31 mouse cellular contexts compared by ENCODE assay signal in the genomic region with DNA sequence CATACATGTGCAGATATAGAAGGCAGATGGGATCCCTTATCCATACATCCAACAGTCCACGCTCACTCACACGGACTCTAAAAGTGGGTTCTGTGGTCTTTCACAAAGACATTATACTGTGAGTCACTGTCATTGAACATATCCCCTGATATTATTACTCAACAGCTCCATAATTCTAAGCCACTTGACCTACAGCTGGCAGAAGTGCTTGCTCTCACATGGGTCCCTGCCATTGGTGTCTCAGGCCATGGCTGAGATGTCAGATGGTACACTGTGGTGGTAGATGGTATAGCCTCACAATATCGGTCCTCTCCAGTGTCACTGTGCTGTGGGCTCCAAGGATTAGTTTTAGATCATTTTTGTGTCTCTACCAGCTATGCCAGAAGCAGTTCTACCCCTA. TPM values are rescaled to one million over a fixed set of nuclear protein-coding genes. Genes with fewer than 3 reads are reported as not detected.
A peak's percentile ranks its signal among the peaks of the same experiment; 100 is the strongest.
DNase-seq lines count a peak whose midpoint lies in the region; ATAC-seq and TF ChIP-seq lines count a peak whose summit lies in the region.
"Had no signal": no experiment of that assay in that cellular context is flagged by ENCODE, and none has a peak within 500 bp of the region (broad histone marks: within the 10 kb centered on the region; RNA-seq: fewer than 3 reads in every experiment).

No protein-coding gene starts in this region.

- no peak overlapping the region for H3K4me2 ChIP-seq in kidney, embryonic 15.5 days
- H3K4me2 ChIP-seq in liver, embryonic 12.5 days, result no peak overlapping the region
- H3K4me2 ChIP-seq in liver, postnatal 0 days (ENCODE audit: low read depth, low read length), result no peak overlapping the region
- H3K4me2 ChIP-seq: embryonic facial prominence, embryonic 13.5 days; heart, embryonic 15.5 days; hindbrain, embryonic 12.5 days; stomach, embryonic 15.5 days had no signal

- H3K9ac ChIP-seq in kidney, embryonic 15.5 days, result no peak overlapping the region
- peak overlapping the region; percentile 40; the same call in 1 of the 2 replicates for H3K9ac ChIP-seq in liver, embryonic 12.5 days
- no peak overlapping the region for H3K9ac ChIP-seq in liver, postnatal 0 days (replicated peaks)
- H3K9ac ChIP-seq: embryonic facial prominence, embryonic 13.5 days; heart, embryonic 15.5 days; hindbrain, embryonic 12.5 days; stomach, embryonic 15.5 days had no signal

- no peak overlapping the region for H3K27ac ChIP-seq in kidney, embryonic 15.5 days
- peak overlapping the region; percentile 73 for H3K27ac ChIP-seq in liver, embryonic 12.5 days
- H3K27ac ChIP-seq in liver, postnatal 0 days (ENCODE audit: low read depth), result peak overlapping the region; percentile 4
- H3K27ac ChIP-seq: embryonic facial prominence, embryonic 13.5 days; forebrain, embryonic 10.5 days; gastrocnemius, adult 2 months; heart, embryonic 15.5 days; hindbrain, embryonic 12.5 days; hindbrain, postnatal 0 days; stomach, embryonic 15.5 days had no signal

- H3K79me3 ChIP-seq in C2C12 (ENCODE audit: low read depth), result peaks cover 7% of the 10 kb centered on the region

- peaks cover 71% of the 10 kb centered on the region for H3K79me2 ChIP-seq in C2C12 (ENCODE audit: control insufficient read depth, insufficient read depth)

- DNase-seq in kidney, postnatal 14 days, result no peak
- no peak for DNase-seq in liver, postnatal 0 days
- no peak for DNase-seq in cerebellum, postnatal 10 days
- DNase-seq in urinary bladder, adult 18-20 months (ENCODE audit: low spot score in 2 of 2), result no peak
- DNase-seq: adrenal gland, postnatal 10 days; cerebellum, adult 11 months; cerebellum, adult 9-11 months; gastrocnemius, adult 2 months; gastrocnemius, postnatal 36 days; heart, postnatal 36 days; kidney, adult 9 months; kidney, postnatal 25 days; lung, postnatal 4 days; midbrain, embryonic 14.5 days; right cerebral cortex, postnatal 25 days; thymus, adult 2 months; thymus, postnatal 4 days had no signal

- no peak for TF ChIP-seq EP300 in liver, postnatal 0 days (IDR thresholded peaks at IDR 0.05; ENCODE audit: low read depth)

- no peak for TF ChIP-seq CTCF in C2C12 (IDR thresholded peaks at IDR 0.05; ENCODE audit: control insufficient read depth, insufficient read depth, insufficient read length)
- TF ChIP-seq CTCF in liver, postnatal 0 days (IDR thresholded peaks at IDR 0.05; ENCODE audit: low read depth), result no peak

- H3K4me3 ChIP-seq in kidney, embryonic 15.5 days (replicated peaks), result no peak overlapping the region
- no peak overlapping the region for H3K4me3 ChIP-seq in C2C12 (ENCODE audit: insufficient read depth, poor library complexity, severe bottlenecking)
- H3K4me3 ChIP-seq in liver, embryonic 12.5 days, result no peak overlapping the region
- H3K4me3 ChIP-seq in liver, postnatal 0 days (ENCODE audit: low read depth, low read length), result no peak overlapping the region
- H3K4me3 ChIP-seq: embryonic facial prominence, embryonic 13.5 days; forebrain, embryonic 10.5 days; gastrocnemius, adult 2 months; heart, embryonic 15.5 days; hindbrain, embryonic 12.5 days; stomach, embryonic 15.5 days had no signal

- H3K36me3 ChIP-seq in kidney, embryonic 15.5 days, result peaks cover 14% of the 10 kb centered on the region
- H3K36me3 ChIP-seq in C2C12 (ENCODE audit: control insufficient read depth, insufficient read depth), result no peaks in the 10 kb centered on the region
- peaks cover 56% of the 10 kb centered on the region for H3K36me3 ChIP-seq in liver, embryonic 12.5 days
- peaks cover 15% of the 10 kb centered on the region for H3K36me3 ChIP-seq in liver, postnatal 0 days (replicated peaks; ENCODE audit: insufficient read depth, low read length)
- H3K36me3 ChIP-seq: heart, embryonic 15.5 days; hindbrain, embryonic 12.5 days; stomach, embryonic 15.5 days had no signal

- no peaks in the 10 kb centered on the region for H3K27me3 ChIP-seq in kidney, embryonic 15.5 days
- H3K27me3 ChIP-seq in C2C12 (ENCODE audit: control insufficient read depth, insufficient read depth, insufficient read length), result no peaks in the 10 kb centered on the region
- no peaks in the 10 kb centered on the region for H3K27me3 ChIP-seq in liver, embryonic 12.5 days (replicated peaks)
- H3K27me3 ChIP-seq in liver, postnatal 0 days (ENCODE audit: insufficient read depth, low read length), result no peaks in the 10 kb centered on the region
- H3K27me3 ChIP-seq: embryonic facial prominence, embryonic 13.5 days; heart, embryonic 15.5 days; hindbrain, embryonic 12.5 days; Patski; stomach, embryonic 15.5 days had no signal

- no peaks in the 10 kb centered on the region for H3K9me3 ChIP-seq in kidney, embryonic 15.5 days (replicated peaks)
- H3K9me3 ChIP-seq in liver, embryonic 12.5 days (replicated peaks), result no peaks in the 10 kb centered on the region
- H3K9me3 ChIP-seq in liver, postnatal 0 days (ENCODE audit: low read length), result no peaks in the 10 kb centered on the region
- H3K9me3 ChIP-seq: embryonic facial prominence, embryonic 13.5 days; forebrain, embryonic 10.5 days; G1E; heart, embryonic 15.5 days; hindbrain, embryonic 12.5 days; stomach, embryonic 15.5 days had no signal

- peaks cover 7% of the 10 kb centered on the region for H3K4me1 ChIP-seq in kidney, embryonic 15.5 days
- H3K4me1 ChIP-seq in liver, embryonic 12.5 days, result peaks cover 96% of the 10 kb centered on the region
- peaks cover 37% of the 10 kb centered on the region for H3K4me1 ChIP-seq in liver, postnatal 0 days (ENCODE audit: insufficient read depth)
- H3K4me1 ChIP-seq: stomach, embryonic 15.5 days had no signal

- no peak overlapping the region for H3ac ChIP-seq in C2C12 (ENCODE audit: control insufficient read depth, insufficient read length, low read depth)

- 0 out of 2 replicates have a peak, but pooled peaks have one; percentile 29 for ATAC-seq in kidney, embryonic 15.5 days (replicated peaks; ENCODE audit: low FRiP score)
- ATAC-seq in liver, embryonic 12.5 days, result no peak
- no peak for ATAC-seq in liver, postnatal 0 days
- ATAC-seq: forebrain, embryonic 16.5 days; hindbrain, postnatal 0 days; intestine, embryonic 16.5 days; lung, postnatal 0 days; Patski had no signal

- WGBS in kidney, embryonic 15.5 days, result 94% methylated on average over 3 of the region's 3 CpGs
- WGBS in liver, embryonic 12.5 days (ENCODE audit: insufficient replicate concordance), result 76% methylated on average over 3 of the region's 3 CpGs
- 85% methylated on average over 3 of the region's 3 CpGs for WGBS in liver, postnatal 0 days (ENCODE audit: insufficient replicate concordance)

TF ChIP-seq in C2C12, 6 proteins besides CTCF, POLR2A, EP300 and RAD21:
- TF ChIP-seq CEBPB (IDR thresholded peaks at IDR 0.05; ENCODE audit: low read depth), result peak; percentile 8
- TF ChIP-seq MAX (IDR thresholded peaks at IDR 0.05), result no peak
- no peak for TF ChIP-seq FOSL1 (IDR thresholded peaks at IDR 0.05; ENCODE audit: insufficient read depth, low read length, poor library complexity, severe bottlenecking)
TF ChIP-seq in C2C12: peak in this region for 1.

RNA-seq across cellular contexts. Expression of gene Tbxas1, which starts 41.5 kb away (rescaled TPM):
- polyA plus RNA-seq in kidney, embryonic 15.5 days (2015; fragmentation: Nextera tagmentation; extraction: Ambion mirVana), result 5.3 and 6.4 TPM in 2 replicates
- 0.06 TPM for polyA plus RNA-seq in C2C12 (2012; fragmentation: generic; extraction: Trizol)
- 11.3 and 12.9 TPM in 2 replicates for polyA plus RNA-seq in liver, embryonic 12.5 days (2016; fragmentation: Nextera tagmentation; extraction: Ambion mirVana)
- 10.3 and 10.6 TPM in 2 replicates for polyA plus RNA-seq in liver, postnatal 0 days (2015; fragmentation: Nextera tagmentation; extraction: Ambion mirVana)

RNA-seq across cellular contexts. Expression of gene Hipk2, which starts 42.2 kb away (rescaled TPM):
- 28.6 and 30.8 TPM in 2 replicates for polyA plus RNA-seq in kidney, embryonic 15.5 days (2015; fragmentation: Nextera tagmentation; extraction: Ambion mirVana)
- 13.6 TPM for polyA plus RNA-seq in C2C12 (2012; fragmentation: generic; extraction: Trizol)
- 26.8 and 28.9 TPM in 2 replicates for polyA plus RNA-seq in liver, embryonic 12.5 days (2016; fragmentation: Nextera tagmentation; extraction: Ambion mirVana)
- 9.6 and 9.7 TPM in 2 replicates for polyA plus RNA-seq in liver, postnatal 0 days (2015; fragmentation: Nextera tagmentation; extraction: Ambion mirVana)
